Mouse (Mus musculus): ENCODE data around the gene Mgat4a. TPM values are rescaled to one million over a fixed set of nuclear protein-coding genes. Genes with fewer than 3 reads are reported as not detected.

Mgat4a gene
- polyA plus RNA-seq, 1 experiment from 2014 or later = 4.1 TPM

- Histone ChIP-seq H3K9me3 (no peaks in the 10 kb centered on the region), H3K27ac (replicated peaks) (no peak overlapping the region)
- WGBS = 89% methylated on average over 7 of the region's 7 CpGs
These were observed 11.2 kb upstream of the Mgat4a start for GRCm38 (mm10) chr1:37551986-37552385.

GRCm38 (mm10) chr1:37549501-37549900 is 8.7 kb upstream of the Mgat4a start:
- no peak for DNase-seq (ENCODE audit: low spot score)
- H3K27ac ChIP-seq (replicated peaks) = no peak overlapping the region
- H3K36me3 ChIP-seq (replicated peaks) = no peaks in the 10 kb centered on the region
- H3K4me1 ChIP-seq = no peaks in the 10 kb centered on the region
- H3K9me3 ChIP-seq = no peaks in the 10 kb centered on the region
- no peak overlapping the region for H3K4me3 ChIP-seq
- H3K27me3 ChIP-seq (replicated peaks; ENCODE audit: low read depth, poor library complexity, severe bottlenecking) = no peaks in the 10 kb centered on the region
- WGBS = 86% methylated on average over 8 of the region's 8 CpGs

More at GRCm38 (mm10) chr1:37551986-37552385, 11.2 kb upstream of the Mgat4a start:
- H3K4me1 ChIP-seq = no peaks in the 10 kb centered on the region
- H3K4me3 ChIP-seq = no peak overlapping the region
- H3K27me3 ChIP-seq (replicated peaks; ENCODE audit: low read depth, poor library complexity, severe bottlenecking) = no peaks in the 10 kb centered on the region
- no peak for DNase-seq (ENCODE audit: low spot score)
- no peaks in the 10 kb centered on the region for H3K36me3 ChIP-seq (replicated peaks)

GRCm38 (mm10) chr1:37546398-37547051 is 5.7 kb upstream of the Mgat4a start:
- no peak overlapping the region for H3K4me3 ChIP-seq
- no peaks in the 10 kb centered on the region for H3K9me3 ChIP-seq
- H3K27ac ChIP-seq (replicated peaks) = no peak overlapping the region
- peaks cover 27% of the 10 kb centered on the region for H3K27me3 ChIP-seq (replicated peaks; ENCODE audit: low read depth, poor library complexity, severe bottlenecking)
- H3K36me3 ChIP-seq (replicated peaks) = no peaks in the 10 kb centered on the region
- WGBS = 79% methylated on average over 11 of the region's 11 CpGs
- DNase-seq (ENCODE audit: low spot score) = no peak
- H3K4me1 ChIP-seq = peaks cover 4% of the 10 kb centered on the region; the same call in 1 of the 2 replicates

DNA sequence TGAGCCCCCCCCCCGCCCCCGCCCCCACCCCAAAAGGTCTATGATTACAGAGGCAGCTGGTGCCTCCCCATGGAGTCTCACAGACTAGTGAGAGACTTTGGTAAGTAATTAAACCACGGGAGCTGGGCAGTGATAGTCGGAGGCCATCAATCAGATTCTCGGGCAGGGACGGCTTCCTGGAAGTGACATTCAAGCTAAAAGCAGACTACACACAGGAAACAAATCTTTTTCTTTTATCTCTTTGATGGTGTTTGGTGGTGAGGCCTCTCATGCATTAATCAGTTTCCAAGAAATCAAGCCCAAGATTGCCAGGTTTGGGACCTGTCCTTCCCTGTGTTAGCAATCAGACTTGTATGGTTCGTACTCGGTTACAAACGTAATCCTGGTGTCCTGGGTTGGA is 3.4 kb upstream of the Mgat4a start:
- 59% methylated on average over 9 of the region's 9 CpGs for WGBS
- peaks cover 41% of the 10 kb centered on the region for H3K27me3 ChIP-seq (replicated peaks; ENCODE audit: low read depth, poor library complexity, severe bottlenecking)
- H3K27ac ChIP-seq (replicated peaks) = no peak overlapping the region
- no peaks in the 10 kb centered on the region for H3K9me3 ChIP-seq
- H3K36me3 ChIP-seq (replicated peaks) = no peaks in the 10 kb centered on the region
- no peak for DNase-seq (ENCODE audit: low spot score)
- no peak overlapping the region for H3K4me3 ChIP-seq
- H3K4me1 ChIP-seq = peaks cover 14% of the 10 kb centered on the region

GRCm38 (mm10) chr1:37543057-37543456 is 2.2 kb upstream of the Mgat4a start:
- Histone ChIP-seq H3K9me3 (no peaks in the 10 kb centered on the region), H3K36me3 (replicated peaks) (no peaks in the 10 kb centered on the region), H3K27me3 (replicated peaks; ENCODE audit: low read depth, poor library complexity, severe bottlenecking) (peaks cover 47% of the 10 kb centered on the region), H3K4me1 (peaks cover 14% of the 10 kb centered on the region), H3K27ac (replicated peaks) (no peak overlapping the region), H3K4me3 (no peak overlapping the region)
- WGBS = 45% methylated on average over 1 of the region's 1 CpGs
- DNase-seq (ENCODE audit: low spot score) = no peak

DNA sequence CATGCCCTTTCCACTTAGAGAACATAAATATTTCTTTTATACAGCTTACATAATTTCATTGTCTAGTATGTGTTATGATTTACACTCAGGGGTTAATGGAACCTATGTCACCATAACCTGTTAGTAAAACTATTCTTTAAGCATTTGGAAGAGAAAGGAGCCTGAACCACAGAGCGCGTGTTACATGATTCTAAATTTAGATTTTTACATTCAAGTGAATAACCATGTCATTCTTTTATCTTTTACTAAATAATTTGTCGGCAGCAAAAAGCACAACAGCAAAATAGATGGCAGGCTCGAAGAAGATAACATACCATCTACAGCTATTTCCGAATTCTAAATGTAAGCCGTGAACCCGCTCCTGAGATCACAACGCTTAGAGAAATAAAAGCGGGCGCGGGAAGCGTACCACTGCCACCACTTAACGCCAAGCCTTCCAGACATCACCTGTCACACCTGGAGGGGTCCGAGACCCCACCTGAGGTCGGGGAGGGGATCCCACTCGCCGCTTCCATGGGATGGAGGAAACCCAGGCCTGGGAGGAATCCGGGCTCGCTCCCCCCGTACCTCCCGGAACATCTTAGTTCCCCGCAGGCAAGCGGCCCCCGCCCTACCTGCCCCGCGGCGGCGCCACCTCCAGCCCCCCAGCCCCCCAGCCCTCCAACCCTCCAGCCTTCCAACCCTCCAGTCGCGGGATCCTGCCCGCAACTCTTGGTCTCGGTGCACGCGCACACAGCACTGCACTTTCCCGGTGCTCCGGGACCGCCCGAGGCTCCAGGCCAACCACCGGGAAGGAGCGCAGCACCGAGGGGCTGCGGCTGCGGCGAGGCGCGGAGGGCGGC is 627 bp downstream of the Mgat4a start:
- no peak for DNase-seq (ENCODE audit: low spot score)
- Histone ChIP-seq H3K9me3 (no peaks in the 10 kb centered on the region), H3K36me3 (replicated peaks) (no peaks in the 10 kb centered on the region), H3K4me1 (peaks cover 14% of the 10 kb centered on the region), H3K27me3 (replicated peaks; ENCODE audit: low read depth, poor library complexity, severe bottlenecking) (peaks cover 47% of the 10 kb centered on the region), H3K27ac (replicated peaks) (peak overlapping the region; percentile 80), H3K4me3 (peak overlapping the region; percentile 83)
- WGBS = 4% methylated on average over 47 of the region's 47 CpGs

DNA sequence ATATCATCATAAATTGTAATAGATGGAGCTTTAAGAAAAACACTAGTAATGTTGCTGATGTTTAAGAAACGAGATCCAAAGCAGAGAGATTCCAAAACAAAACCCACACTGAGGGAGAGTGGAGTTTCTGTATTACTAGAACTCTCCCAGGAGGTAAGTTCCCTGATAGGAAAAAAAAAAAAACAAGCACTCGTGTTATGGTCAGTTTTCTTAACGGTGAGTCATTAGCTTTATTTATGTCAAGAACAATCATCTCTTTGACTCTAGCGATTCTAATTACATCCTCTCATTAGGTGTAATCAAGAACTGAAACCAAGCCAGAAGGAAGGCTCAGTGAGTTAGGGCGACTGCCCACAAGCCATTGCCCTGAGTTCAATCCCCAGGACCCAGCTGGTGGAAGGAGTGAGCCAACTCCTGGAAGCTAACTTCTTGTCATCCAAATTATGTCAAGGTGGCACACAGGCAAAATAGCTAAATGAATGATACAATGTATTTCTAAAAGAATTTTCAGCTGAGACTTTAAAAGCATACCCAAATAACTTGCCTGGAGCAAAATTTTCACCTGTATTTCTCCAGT is 6.2 kb downstream of the Mgat4a start:
- no peak overlapping the region for H3K27ac ChIP-seq (replicated peaks)
- 40% methylated on average over 5 of the region's 5 CpGs for WGBS
- H3K9me3 ChIP-seq = no peaks in the 10 kb centered on the region
- peaks cover 9% of the 10 kb centered on the region for H3K27me3 ChIP-seq (replicated peaks; ENCODE audit: low read depth, poor library complexity, severe bottlenecking)
- no peak overlapping the region for H3K4me3 ChIP-seq
- H3K36me3 ChIP-seq (replicated peaks) = no peaks in the 10 kb centered on the region
- DNase-seq (ENCODE audit: low spot score) = no peak
- no peaks in the 10 kb centered on the region; the same call in 1 of the 2 replicates for H3K4me1 ChIP-seq

- Histone ChIP-seq H3K4me3 (no peak overlapping the region), H3K27ac (replicated peaks) (no peak overlapping the region), H3K36me3 (replicated peaks) (no peaks in the 10 kb centered on the region), H3K9me3 (no peaks in the 10 kb centered on the region), H3K27me3 (replicated peaks; ENCODE audit: low read depth, poor library complexity, severe bottlenecking) (no peaks in the 10 kb centered on the region), H3K4me1 (no peaks in the 10 kb centered on the region; the same call in 1 of the 2 replicates)
- no peak for DNase-seq (ENCODE audit: low spot score)
- 90% methylated on average over 7 of the region's 7 CpGs for WGBS
These were observed 7.6 kb downstream of the Mgat4a start for GRCm38 (mm10) chr1:37533181-37533580.

DNA sequence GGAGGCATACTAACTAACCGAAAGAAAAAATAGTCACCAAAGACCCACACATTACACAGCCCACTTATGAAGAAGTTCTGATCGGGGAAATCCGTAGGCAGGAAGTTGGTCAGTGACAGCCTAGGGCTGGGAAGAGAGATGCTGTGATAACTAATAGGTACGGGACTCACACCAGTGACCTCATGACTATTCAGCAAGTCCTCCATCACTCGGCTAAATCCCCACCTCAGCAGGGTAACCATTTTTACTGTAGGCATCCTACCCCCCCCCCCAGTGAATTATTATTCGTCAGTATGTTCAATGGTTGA is 8.3 kb downstream of the Mgat4a start:
- Histone ChIP-seq H3K4me3 (no peak overlapping the region), H3K4me1 (no peaks in the 10 kb centered on the region; the same call in 1 of the 2 replicates), H3K9me3 (no peaks in the 10 kb centered on the region), H3K27me3 (replicated peaks; ENCODE audit: low read depth, poor library complexity, severe bottlenecking) (no peaks in the 10 kb centered on the region), H3K36me3 (replicated peaks) (no peaks in the 10 kb centered on the region), H3K27ac (replicated peaks) (no peak overlapping the region)
- WGBS = 87% methylated on average over 6 of the region's 6 CpGs
- DNase-seq (ENCODE audit: low spot score) = no peak

- H3K27ac ChIP-seq (replicated peaks) = no peak overlapping the region
- H3K36me3 ChIP-seq (replicated peaks) = no peaks in the 10 kb centered on the region
- H3K27me3 ChIP-seq (replicated peaks; ENCODE audit: low read depth, poor library complexity, severe bottlenecking) = no peaks in the 10 kb centered on the region
- H3K4me1 ChIP-seq = no peaks in the 10 kb centered on the region; the same call in 1 of the 2 replicates
- DNase-seq (ENCODE audit: low spot score) = no peak
- no peak overlapping the region for H3K4me3 ChIP-seq
- 95% methylated on average over 12 of the region's 12 CpGs for WGBS
- no peaks in the 10 kb centered on the region for H3K9me3 ChIP-seq
These were observed 8.9 kb downstream of the Mgat4a start for GRCm38 (mm10) chr1:37531654-37532532.

- 89% methylated on average over 8 of the region's 8 CpGs for WGBS
- H3K36me3 ChIP-seq (replicated peaks) = no peaks in the 10 kb centered on the region
- H3K27ac ChIP-seq (replicated peaks) = no peak overlapping the region
- no peak overlapping the region for H3K4me3 ChIP-seq
- no peak for DNase-seq (ENCODE audit: low spot score)
- 0 out of 2 replicates have a peak, but pooled peaks cover 1% of the 10 kb centered on the region for H3K4me1 ChIP-seq
- H3K9me3 ChIP-seq = no peaks in the 10 kb centered on the region
- H3K27me3 ChIP-seq (replicated peaks; ENCODE audit: low read depth, poor library complexity, severe bottlenecking) = no peaks in the 10 kb centered on the region
These were observed 10.8 kb downstream of the Mgat4a start for GRCm38 (mm10) chr1:37530061-37530460.

GRCm38 (mm10) chr1:37526257-37526656 is 14.6 kb downstream of the Mgat4a start:
- H3K4me3 ChIP-seq = no peak overlapping the region
- no peak overlapping the region for H3K27ac ChIP-seq (replicated peaks)
- no peaks in the 10 kb centered on the region for H3K27me3 ChIP-seq (replicated peaks; ENCODE audit: low read depth, poor library complexity, severe bottlenecking)
- H3K9me3 ChIP-seq = no peaks in the 10 kb centered on the region
- H3K36me3 ChIP-seq (replicated peaks) = no peaks in the 10 kb centered on the region
- no peak for DNase-seq (ENCODE audit: low spot score)
- H3K4me1 ChIP-seq = 0 out of 2 replicates have a peak, but pooled peaks cover 5% of the 10 kb centered on the region

Measured in embryonic facial prominence, embryonic 10.5 days (tissue).